Mouse (Mus musculus) left cerebral cortex, adult 9 months (tissue): ENCODE data around the gene Eif2ak3.
A peak's percentile ranks its signal among the peaks of the same experiment; 100 is the strongest.
"Not testable (repeated sequence)": the region's sequence is repeated elsewhere in the genome, so short reads cannot be mapped to it uniquely, and the experiment has no call there.

Experiments used
- DNase-seq, 2 experiments: peaks; one replicate each; pipeline ENCODE4 v3.0.0; 2022; ENCODE audit warnings: low spot score in 2 of 2

Gene Eif2ak3

GRCm38 (mm10) chr6:70844002-70844804 is at the start of gene Eif2ak3:
Eif2ak3 (plus strand) TSS chr6:70844515.
- peak; percentile 100 for DNase-seq

- DNase-seq, result no peak
These were observed 47.4 kb upstream of the Eif2ak3 start for GRCm38 (mm10) chr6:70796940-70797339.

GRCm38 (mm10) chr6:70797581-70798251 is 46.6 kb upstream of the Eif2ak3 start:
- peak in 1 of 2 experiments; percentile 41 for DNase-seq

GRCm38 (mm10) chr6:70804632-70805031 is 39.7 kb upstream of the Eif2ak3 start:
- peak in 1 of 2 experiments; percentile 35 for DNase-seq

- peak in 1 of 2 experiments; percentile 78 for DNase-seq
These were observed 39.0 kb upstream of the Eif2ak3 start for GRCm38 (mm10) chr6:70805267-70805666.

GRCm38 (mm10) chr6:70805820-70806513 is 38.3 kb upstream of the Eif2ak3 start:
- DNase-seq, result peak in 1 of 2 experiments; percentile 73

GRCm38 (mm10) chr6:70806514-70806912 is 37.8 kb upstream of the Eif2ak3 start:
- DNase-seq, result no peak

- DNase-seq, result no peak
These were observed 33.8 kb upstream of the Eif2ak3 start for GRCm38 (mm10) chr6:70810524-70810923.

GRCm38 (mm10) chr6:70811557-70812525 is 32.5 kb upstream of the Eif2ak3 start:
- peak in 1 of 2 experiments; percentile 88 for DNase-seq

GRCm38 (mm10) chr6:70812526-70812895 is 31.8 kb upstream of the Eif2ak3 start:
- DNase-seq, result no peak

GRCm38 (mm10) chr6:70813921-70814628 is 30.2 kb upstream of the Eif2ak3 start:
- DNase-seq, result no peak

- no peak for DNase-seq
These were observed 29.7 kb upstream of the Eif2ak3 start for GRCm38 (mm10) chr6:70814629-70814950.

GRCm38 (mm10) chr6:70815471-70815870 is 28.8 kb upstream of the Eif2ak3 start:
- DNase-seq, result no peak

GRCm38 (mm10) chr6:70821566-70821965 is 22.7 kb upstream of the Eif2ak3 start:
- no peak for DNase-seq

- no peak for DNase-seq
These were observed 21.9 kb upstream of the Eif2ak3 start for GRCm38 (mm10) chr6:70822386-70822910.

GRCm38 (mm10) chr6:70823277-70823676 is 21.0 kb upstream of the Eif2ak3 start:
- not testable (repeated sequence) for DNase-seq

GRCm38 (mm10) chr6:70824085-70824986 is 20.0 kb upstream of the Eif2ak3 start:
- DNase-seq, result peak; percentile 65 to 79

- DNase-seq, result no peak
These were observed 19.4 kb upstream of the Eif2ak3 start for GRCm38 (mm10) chr6:70824987-70825337.

GRCm38 (mm10) chr6:70829451-70829850 is 14.9 kb upstream of the Eif2ak3 start:
- no peak for DNase-seq
